Mouse (Mus musculus): ENCODE measurements around the gene Gm20388. TPM values are rescaled to one million over a fixed set of nuclear protein-coding genes. Genes with fewer than 3 reads are reported as not detected.

Gene Gm20388
- polyA plus RNA-seq, 1 experiment from 2014 or later, result not detected

DNA sequence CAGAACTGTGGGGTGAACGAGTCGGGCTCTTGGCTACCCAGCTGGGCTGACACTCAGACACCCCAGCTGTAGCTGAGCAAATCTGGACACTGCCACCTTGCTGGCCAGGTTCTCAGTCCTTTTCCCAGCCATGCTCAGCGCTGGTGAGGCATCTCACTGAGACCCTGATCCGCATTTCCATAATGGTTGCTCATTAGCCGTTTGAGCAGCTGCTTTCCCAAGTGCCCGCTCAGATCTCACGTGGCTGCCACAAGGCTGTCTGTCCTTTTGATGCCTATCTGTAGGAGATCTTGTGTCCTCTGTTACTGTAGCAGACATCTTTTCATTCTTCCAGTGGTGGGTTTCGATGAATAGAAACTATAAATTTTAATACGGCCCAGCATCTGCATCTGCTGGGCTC is 3830.6 kb downstream of the Gm20388 start:
- Histone ChIP-seq H3K4me1 (peaks cover 28% of the 10 kb centered on the region), H3K4me3 (no peak overlapping the region), H3K27me3 (replicated peaks) (no peaks in the 10 kb centered on the region), H3K36me3 (no peaks in the 10 kb centered on the region), H3K9me3 (no peaks in the 10 kb centered on the region), H3K27ac (replicated peaks) (no peak overlapping the region), H3K9ac (no peak overlapping the region), H3K4me2 (no peak overlapping the region)
- ATAC-seq (ENCODE audit: extremely low read depth, insufficient number of reproducible peaks, low FRiP score, low TSS enrichment), result no peak
- WGBS, result 73% methylated on average over 9 of the region's 9 CpGs

DNA sequence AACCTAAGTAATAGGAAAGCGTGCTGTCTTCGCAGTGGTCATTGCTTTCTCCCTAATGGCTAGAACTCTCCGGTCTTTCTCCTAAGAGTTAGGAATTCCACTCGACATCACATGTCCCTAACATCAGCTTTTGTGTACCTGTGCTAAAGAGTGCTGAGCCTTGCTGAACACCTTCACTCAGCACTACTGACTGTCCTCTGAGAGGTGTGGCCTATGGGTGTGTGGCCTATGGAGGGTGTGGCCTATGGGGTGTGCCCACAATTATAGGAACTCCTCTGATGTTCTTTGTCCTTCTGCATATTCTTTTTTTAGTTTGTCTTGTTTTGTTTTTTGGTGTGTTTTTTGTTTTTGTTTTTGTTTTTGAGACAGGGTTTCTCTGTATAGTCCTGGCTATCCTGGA is 3835.8 kb downstream of the Gm20388 start:
- no peak overlapping the region for H3K4me2 ChIP-seq
- H3K27ac ChIP-seq (replicated peaks), result no peak overlapping the region
- no peaks in the 10 kb centered on the region for H3K36me3 ChIP-seq
- H3K4me3 ChIP-seq, result no peak overlapping the region
- H3K27me3 ChIP-seq (replicated peaks), result no peaks in the 10 kb centered on the region
- H3K9me3 ChIP-seq, result no peaks in the 10 kb centered on the region
- peaks cover 30% of the 10 kb centered on the region for H3K4me1 ChIP-seq
- ATAC-seq (ENCODE audit: extremely low read depth, insufficient number of reproducible peaks, low FRiP score, low TSS enrichment), result no peak
- WGBS, result 83% methylated on average over 4 of the region's 4 CpGs
- no peak overlapping the region for H3K9ac ChIP-seq

DNA sequence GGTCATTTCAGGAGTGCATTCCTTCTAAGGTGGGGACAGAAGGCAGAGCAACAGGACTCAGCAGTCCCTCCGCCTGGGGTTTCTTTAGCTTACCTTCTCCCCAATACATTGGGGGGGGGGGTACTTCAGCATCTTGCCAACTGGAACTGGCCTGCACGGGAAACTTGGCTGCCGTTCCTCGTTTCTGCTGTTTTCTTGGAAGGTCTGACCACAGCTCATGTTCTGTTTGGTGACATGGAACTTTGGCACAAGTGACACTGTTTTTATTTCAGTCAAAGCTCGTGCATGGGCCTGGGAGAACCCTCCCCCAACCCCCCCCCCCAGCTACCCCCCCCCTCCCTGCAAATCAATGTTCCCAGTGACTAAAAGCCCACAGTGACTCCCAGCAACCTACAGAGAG is 3837.1 kb downstream of the Gm20388 start:
- 32% methylated on average over 5 of the region's 5 CpGs for WGBS
- Histone ChIP-seq H3K27me3 (replicated peaks) (no peaks in the 10 kb centered on the region), H3K36me3 (no peaks in the 10 kb centered on the region), H3K9me3 (no peaks in the 10 kb centered on the region), H3K9ac (no peak overlapping the region), H3K27ac (replicated peaks) (peak overlapping the region; percentile 72), H3K4me1 (peaks cover 43% of the 10 kb centered on the region), H3K4me2 (no peak overlapping the region), H3K4me3 (no peak overlapping the region)
- ATAC-seq (ENCODE audit: extremely low read depth, insufficient number of reproducible peaks, low FRiP score, low TSS enrichment), result no peak

DNA sequence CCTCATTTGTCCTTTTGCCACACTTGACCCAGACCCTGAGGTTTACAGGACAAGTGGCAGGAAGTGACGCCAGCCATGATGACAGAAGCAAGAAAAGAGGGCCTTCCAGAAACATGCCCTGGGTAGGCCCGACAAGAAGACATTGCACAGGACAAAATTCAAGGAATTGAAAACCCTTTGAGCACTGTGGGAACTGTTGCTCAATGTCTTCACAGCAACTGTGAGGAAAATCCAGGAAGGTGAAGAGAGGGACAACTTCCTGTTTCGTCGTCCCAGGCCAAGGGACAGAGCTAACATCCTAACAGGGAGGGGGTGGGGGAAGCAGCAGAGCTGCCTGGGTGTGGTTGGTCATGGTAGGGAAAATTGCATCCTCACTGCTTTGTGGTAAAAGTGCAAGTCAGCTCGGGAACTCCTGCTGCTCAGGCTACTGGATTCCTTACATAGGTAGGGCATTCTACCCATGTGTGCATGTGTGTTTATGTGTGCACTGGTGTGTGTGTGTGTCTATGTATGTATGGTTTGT is 3839.6 kb downstream of the Gm20388 start:
- peaks cover 63% of the 10 kb centered on the region for H3K4me1 ChIP-seq
- WGBS, result 39% methylated on average over 5 of the region's 5 CpGs
- H3K9me3 ChIP-seq, result no peaks in the 10 kb centered on the region
- H3K27ac ChIP-seq (replicated peaks), result peak overlapping the region; percentile 51
- H3K9ac ChIP-seq, result no peak overlapping the region
- no peak overlapping the region for H3K4me3 ChIP-seq
- no peak for ATAC-seq (ENCODE audit: extremely low read depth, insufficient number of reproducible peaks, low FRiP score, low TSS enrichment)
- no peak overlapping the region for H3K4me2 ChIP-seq
- no peaks in the 10 kb centered on the region for H3K27me3 ChIP-seq (replicated peaks)
- no peaks in the 10 kb centered on the region for H3K36me3 ChIP-seq

DNA sequence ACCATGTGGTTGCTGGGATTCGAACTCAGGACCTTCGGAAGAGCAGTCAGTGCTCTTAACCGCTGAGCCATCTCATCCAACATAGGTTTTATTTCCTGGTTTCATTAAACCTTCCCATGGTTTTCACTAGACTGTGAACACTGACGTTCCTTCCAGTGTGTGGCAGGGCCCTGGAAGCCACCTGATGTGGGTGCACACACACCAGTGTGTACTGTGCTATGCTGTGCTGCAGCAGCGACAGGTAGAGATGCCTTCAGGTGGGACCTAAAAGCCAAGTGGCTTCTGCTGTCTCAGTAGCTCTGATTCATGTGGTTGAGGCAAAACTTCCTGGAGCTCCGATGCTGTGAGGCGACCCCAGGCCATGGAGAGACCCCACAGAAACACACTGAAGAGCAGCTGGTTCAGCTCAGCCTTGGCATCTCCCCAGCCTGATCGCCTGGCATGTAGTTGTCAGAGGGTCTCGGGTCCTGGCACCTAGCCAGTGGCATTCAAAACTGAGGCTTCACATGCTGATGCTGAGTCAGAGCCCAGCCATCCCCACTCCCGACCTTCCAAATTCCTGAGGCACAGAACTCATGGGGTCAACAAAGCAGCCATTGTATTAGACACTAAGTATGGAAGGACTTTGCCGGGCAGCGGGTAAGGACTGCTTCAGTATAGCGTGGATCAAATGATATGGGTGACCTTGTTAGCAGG is 3842.3 kb downstream of the Gm20388 start:
- 52% methylated on average over 13 of the region's 13 CpGs for WGBS
- ATAC-seq (ENCODE audit: extremely low read depth, insufficient number of reproducible peaks, low FRiP score, low TSS enrichment), result no peak

DNA sequence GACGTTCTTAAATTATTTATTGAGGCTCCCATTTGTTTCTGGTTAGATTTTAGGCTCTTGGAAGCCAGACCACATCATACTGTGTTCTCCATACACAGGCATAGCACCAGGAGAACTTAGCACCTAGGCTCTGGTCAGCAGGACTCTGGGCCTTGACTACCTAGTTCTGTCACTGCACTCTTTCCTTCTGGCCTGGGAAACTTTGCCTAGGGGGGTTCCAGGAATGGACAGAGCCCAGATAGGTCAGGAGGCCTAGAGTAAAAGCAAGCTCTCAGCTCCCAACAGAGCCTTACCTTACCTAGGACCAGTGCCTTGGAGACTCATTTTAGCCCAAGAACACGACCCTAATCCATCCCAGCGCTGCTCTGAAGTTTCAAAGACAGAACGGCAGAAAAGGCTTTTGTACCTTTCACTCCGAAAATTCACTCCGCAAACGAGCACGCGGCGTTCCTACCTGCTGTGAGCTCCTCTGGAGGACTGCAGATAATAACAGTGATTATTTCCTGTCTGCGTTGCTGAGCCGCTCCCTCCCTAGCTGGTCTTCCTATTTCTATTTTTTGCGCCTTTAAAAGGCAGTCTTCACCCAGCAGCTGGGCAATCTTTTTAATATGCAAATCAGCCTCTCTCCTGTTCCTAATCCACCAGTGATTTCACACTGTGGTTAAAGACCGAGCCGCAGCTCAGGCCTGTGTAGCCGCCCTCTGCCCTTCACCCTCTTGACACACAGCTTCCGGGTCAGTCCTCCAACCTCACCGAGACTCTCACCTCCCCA is 3843.1 kb downstream of the Gm20388 start:
- no peaks in the 10 kb centered on the region for H3K9me3 ChIP-seq
- ATAC-seq (ENCODE audit: extremely low read depth, insufficient number of reproducible peaks, low FRiP score, low TSS enrichment), result no peak
- H3K27ac ChIP-seq (replicated peaks), result peak overlapping the region; percentile 80
- WGBS, result 20% methylated on average over 18 of the region's 18 CpGs
- no peaks in the 10 kb centered on the region for H3K36me3 ChIP-seq
- H3K4me3 ChIP-seq, result no peak overlapping the region; the same call in 1 of the 2 replicates
- H3K27me3 ChIP-seq (replicated peaks), result no peaks in the 10 kb centered on the region
- peak overlapping the region; percentile 37 for H3K4me2 ChIP-seq
- H3K9ac ChIP-seq, result peak overlapping the region; percentile 63
- peaks cover 49% of the 10 kb centered on the region for H3K4me1 ChIP-seq

More for the DNA sequence above, 3842.3 kb downstream of the Gm20388 start:
- Histone ChIP-seq H3K4me2 (peak overlapping the region; percentile 37; the same call in 1 of the 2 replicates), H3K4me3 (no peak overlapping the region), H3K4me1 (peaks cover 57% of the 10 kb centered on the region), H3K9me3 (no peaks in the 10 kb centered on the region), H3K36me3 (no peaks in the 10 kb centered on the region), H3K9ac (peak overlapping the region; percentile 63; the same call in 1 of the 2 replicates), H3K27ac (replicated peaks) (peak overlapping the region; percentile 80), H3K27me3 (replicated peaks) (no peaks in the 10 kb centered on the region)

DNA sequence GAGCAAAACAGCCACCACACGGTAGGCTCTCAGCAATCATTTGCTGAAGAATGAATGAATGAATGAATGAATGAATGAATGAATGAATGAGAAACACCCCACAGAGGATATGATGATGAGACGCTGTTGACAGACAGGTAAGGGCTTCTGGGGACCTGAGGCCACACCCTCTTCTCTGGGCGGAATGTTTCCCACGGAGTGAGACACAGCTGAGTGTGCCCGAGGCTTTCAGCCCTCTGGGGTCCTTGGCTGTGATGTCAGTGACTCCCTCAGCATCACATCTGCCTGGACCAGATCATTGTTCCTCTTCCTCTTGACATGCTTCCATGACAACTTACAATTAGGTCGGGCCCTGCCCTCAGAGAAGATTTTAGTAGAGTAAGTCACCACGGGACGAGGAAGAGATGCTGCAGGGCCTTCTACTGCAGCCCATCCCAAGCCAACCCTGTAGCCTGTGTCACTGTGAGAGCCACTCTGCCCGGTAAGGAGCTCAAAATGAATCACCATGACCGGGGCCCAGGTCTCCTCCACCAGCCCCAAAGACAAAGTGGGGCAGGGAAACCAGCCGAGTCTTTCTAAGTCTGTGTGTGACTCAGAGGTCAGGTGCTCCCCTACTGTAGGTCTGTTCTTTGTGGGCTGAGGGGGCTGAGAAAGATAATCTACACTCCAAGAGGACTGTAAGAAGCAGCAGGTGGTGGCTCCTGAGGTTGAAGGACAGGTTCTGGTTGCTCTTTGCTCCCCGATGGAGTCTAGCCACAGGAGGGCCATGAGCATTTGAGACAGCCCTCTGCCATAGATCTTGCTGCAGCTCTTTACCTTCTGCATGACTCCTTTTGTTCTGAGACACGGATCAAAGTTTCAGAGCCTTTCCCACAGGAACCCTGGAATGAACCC is 3844.1 kb downstream of the Gm20388 start:
- 65% methylated on average over 13 of the region's 13 CpGs for WGBS
- H3K4me2 ChIP-seq, result no peak overlapping the region
- H3K9me3 ChIP-seq, result no peaks in the 10 kb centered on the region
- H3K27ac ChIP-seq (replicated peaks), result no peak overlapping the region
- ATAC-seq (ENCODE audit: extremely low read depth, insufficient number of reproducible peaks, low FRiP score, low TSS enrichment), result no peak
- H3K4me3 ChIP-seq, result no peak overlapping the region
- H3K27me3 ChIP-seq (replicated peaks), result no peaks in the 10 kb centered on the region
- H3K9ac ChIP-seq, result no peak overlapping the region
- no peaks in the 10 kb centered on the region for H3K36me3 ChIP-seq
- H3K4me1 ChIP-seq, result peaks cover 43% of the 10 kb centered on the region

DNA sequence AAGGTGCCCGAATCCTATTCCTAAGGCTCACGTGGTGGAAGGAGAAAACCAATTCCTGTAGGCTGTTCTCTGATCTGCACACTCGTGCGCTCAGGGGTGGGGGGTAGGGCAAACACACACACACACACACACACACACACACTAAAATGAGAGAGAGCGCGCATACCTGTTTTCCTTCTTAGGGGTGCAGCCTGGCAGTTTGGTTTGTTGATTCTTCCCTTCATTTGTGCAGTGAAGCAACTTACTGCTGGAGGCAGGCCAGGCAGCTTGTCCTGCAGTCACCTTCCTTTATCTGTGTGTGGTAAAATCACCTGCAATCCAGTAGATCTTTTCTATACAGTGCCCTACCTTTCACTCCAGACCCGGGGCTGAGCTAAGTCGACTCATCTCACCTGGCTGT is 3846.3 kb downstream of the Gm20388 start:
- no peak overlapping the region for H3K27ac ChIP-seq (replicated peaks)
- 74% methylated on average over 8 of the region's 8 CpGs for WGBS
- H3K4me3 ChIP-seq, result no peak overlapping the region
- H3K9me3 ChIP-seq, result no peaks in the 10 kb centered on the region
- H3K27me3 ChIP-seq (replicated peaks), result no peaks in the 10 kb centered on the region
- H3K36me3 ChIP-seq, result no peaks in the 10 kb centered on the region
- peaks cover 51% of the 10 kb centered on the region for H3K4me1 ChIP-seq
- no peak overlapping the region for H3K4me2 ChIP-seq
- ATAC-seq (ENCODE audit: extremely low read depth, insufficient number of reproducible peaks, low FRiP score, low TSS enrichment), result no peak
- no peak overlapping the region for H3K9ac ChIP-seq

DNA sequence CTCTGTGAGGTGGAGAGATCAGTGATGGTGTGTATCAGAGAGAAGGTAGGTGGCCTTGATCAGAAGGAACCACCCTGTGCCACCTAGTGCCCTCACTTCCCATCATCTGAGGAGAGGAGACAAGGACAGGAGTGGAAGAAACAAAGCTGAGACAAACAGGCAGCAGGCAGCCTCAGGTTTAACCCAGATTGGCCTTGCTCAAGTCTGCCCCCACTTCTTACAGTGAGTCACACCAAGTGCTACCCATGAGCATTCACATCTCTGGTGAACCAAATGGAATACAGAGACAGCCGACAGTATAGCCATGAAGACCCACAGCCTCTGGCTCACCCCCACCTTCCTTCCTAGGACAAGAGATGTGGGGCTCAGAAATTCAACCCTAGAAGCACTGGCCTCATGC is 3848.3 kb downstream of the Gm20388 start:
- Histone ChIP-seq H3K27me3 (replicated peaks) (no peaks in the 10 kb centered on the region), H3K4me1 (peaks cover 51% of the 10 kb centered on the region), H3K9ac (no peak overlapping the region), H3K36me3 (no peaks in the 10 kb centered on the region), H3K4me3 (no peak overlapping the region), H3K9me3 (no peaks in the 10 kb centered on the region), H3K4me2 (no peak overlapping the region), H3K27ac (replicated peaks) (no peak overlapping the region)
- 60% methylated on average over 1 of the region's 1 CpGs for WGBS
- no peak for ATAC-seq (ENCODE audit: extremely low read depth, insufficient number of reproducible peaks, low FRiP score, low TSS enrichment)

DNA sequence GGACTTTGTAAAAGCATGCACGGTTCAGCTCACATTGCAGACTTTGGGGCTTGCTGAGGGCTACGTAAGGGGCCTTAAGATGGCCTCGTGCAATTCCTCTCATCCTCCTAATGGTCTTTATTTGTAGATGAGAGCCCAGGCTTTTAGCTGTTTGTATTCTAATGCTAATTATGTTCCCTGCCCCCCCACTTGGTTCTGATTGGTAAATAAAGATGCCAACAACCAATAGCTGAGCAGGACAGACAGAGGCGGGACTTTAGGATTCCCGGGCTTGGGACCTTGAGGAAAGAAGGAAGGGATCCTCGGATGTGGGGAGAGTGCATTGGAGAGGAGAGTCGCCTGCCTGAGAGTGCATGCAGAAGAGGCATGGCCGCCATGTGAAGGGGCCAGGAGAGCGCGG is 3849.3 kb downstream of the Gm20388 start:
- WGBS, result 15% methylated on average over 10 of the region's 10 CpGs

DNA sequence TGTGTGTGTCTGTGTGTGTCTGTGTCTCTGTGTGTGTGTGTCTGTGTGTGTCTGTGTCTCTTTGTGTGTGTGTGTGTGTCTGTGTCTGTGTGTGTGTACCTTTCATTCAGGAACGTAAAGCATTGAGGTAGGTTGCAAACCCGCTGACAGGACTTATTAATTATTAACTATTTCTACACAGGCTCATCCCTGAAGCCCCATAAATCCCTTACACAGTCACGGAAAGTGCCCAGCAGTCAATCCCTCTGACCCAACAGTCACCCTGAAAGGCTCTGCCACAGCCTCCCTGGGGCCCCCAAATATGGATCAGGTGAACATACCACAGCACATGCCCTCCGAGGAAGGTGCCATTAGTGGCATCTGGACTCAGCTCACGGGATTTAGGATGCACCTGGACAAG is 3849.9 kb downstream of the Gm20388 start:
- ATAC-seq (ENCODE audit: extremely low read depth, insufficient number of reproducible peaks, low FRiP score, low TSS enrichment), result no peak
- Histone ChIP-seq H3K27ac (replicated peaks) (peak overlapping the region; percentile 78), H3K9ac (peak overlapping the region; percentile 37), H3K4me3 (no peak overlapping the region), H3K4me2 (peak overlapping the region; percentile 56), H3K4me1 (peaks cover 49% of the 10 kb centered on the region), H3K36me3 (no peaks in the 10 kb centered on the region), H3K9me3 (no peaks in the 10 kb centered on the region), H3K27me3 (replicated peaks) (peaks cover 5% of the 10 kb centered on the region; the same call in 1 of the 2 replicates)
- WGBS, result 69% methylated on average over 5 of the region's 5 CpGs

More for the DNA sequence above, 3849.3 kb downstream of the Gm20388 start:
- H3K4me1 ChIP-seq, result peaks cover 49% of the 10 kb centered on the region
- no peaks in the 10 kb centered on the region for H3K36me3 ChIP-seq
- H3K9ac ChIP-seq, result 0 out of 2 replicates have a peak overlapping the region, but pooled peaks have one; percentile 37
- no peak for ATAC-seq (ENCODE audit: extremely low read depth, insufficient number of reproducible peaks, low FRiP score, low TSS enrichment)
- no peak overlapping the region for H3K27ac ChIP-seq (replicated peaks)
- H3K9me3 ChIP-seq, result no peaks in the 10 kb centered on the region
- peak overlapping the region; percentile 56 for H3K4me2 ChIP-seq
- peak overlapping the region; percentile 22; the same call in 1 of the 2 replicates for H3K4me3 ChIP-seq
- H3K27me3 ChIP-seq (replicated peaks), result 0 out of 2 replicates have a peak, but pooled peaks cover 5% of the 10 kb centered on the region

All from heart, embryonic 13.5 days (tissue).